Mouse (Mus musculus): Measurements from ENCODE around the gene Cfap99. TPM values are rescaled to one million over a fixed set of nuclear protein-coding genes. Genes with fewer than 3 reads are reported as not detected.

The Cfap99 gene
- polyA plus RNA-seq, 1 experiment from 2014 or later: not detected

DNA sequence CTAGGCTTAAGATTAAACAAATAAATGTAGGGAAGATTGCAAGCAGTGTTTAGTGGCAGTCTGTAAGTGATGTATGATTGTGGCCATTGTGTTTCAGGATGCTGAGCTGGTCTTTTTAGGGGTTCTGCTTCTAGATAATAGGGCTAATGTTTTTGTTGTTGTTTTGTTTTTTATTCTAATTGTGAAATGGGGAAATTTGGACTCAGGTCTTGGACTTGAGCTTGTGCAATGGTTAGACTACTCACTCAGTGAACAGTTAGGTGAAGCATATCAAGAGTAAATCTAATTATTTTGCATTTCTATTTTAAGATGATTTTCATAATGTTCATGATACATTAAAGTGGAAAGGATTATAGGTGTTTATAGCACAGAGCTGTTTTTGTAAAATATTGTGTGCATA is 84.1 kb downstream of the Cfap99 start:
- no peak overlapping the region for H3K9ac ChIP-seq (replicated peaks; ENCODE audit: low read length)
- H3K4me2 ChIP-seq (replicated peaks; ENCODE audit: low read depth, low read length): no peak overlapping the region
- H3K9me3 ChIP-seq (ENCODE audit: low read length): no peaks in the 10 kb centered on the region
- H3K4me3 ChIP-seq (ENCODE audit: low read length): no peak overlapping the region
- no peaks in the 10 kb centered on the region for H3K27me3 ChIP-seq (ENCODE audit: insufficient read depth, low read length)
- no peak for ATAC-seq (ENCODE audit: low FRiP score, low TSS enrichment)
- H3K27ac ChIP-seq (ENCODE audit: low read length): no peak overlapping the region
- H3K4me1 ChIP-seq (ENCODE audit: insufficient read depth, low read length): peaks cover 21% of the 10 kb centered on the region
- H3K36me3 ChIP-seq (ENCODE audit: insufficient read depth, low read length): no peaks in the 10 kb centered on the region

Other genes starting within 250 kb of the Cfap99 start
- 0.45 and 1.2 TPM in 2 replicates for gene Poln, start 119.2 kb upstream of the Cfap99 start, polyA plus RNA-seq (2015; fragmentation: Nextera tagmentation; extraction: Ambion mirVana)
- 33.7 and 36.0 TPM in 2 replicates for gene Haus3, start 119.1 kb upstream of the Cfap99 start, polyA plus RNA-seq (2015; fragmentation: Nextera tagmentation; extraction: Ambion mirVana)
- gene Mxd4, start 100.9 kb upstream of the Cfap99 start, polyA plus RNA-seq (2015; fragmentation: Nextera tagmentation; extraction: Ambion mirVana): 50.2 and 50.9 TPM in 2 replicates
- 0.21 and 0.34 TPM in 2 replicates for gene Zfyve28, start 151 bp upstream of the Cfap99 start, polyA plus RNA-seq (2015; fragmentation: Nextera tagmentation; extraction: Ambion mirVana)
- gene Rnf4, start 47.7 kb downstream of the Cfap99 start, polyA plus RNA-seq (2015; fragmentation: Nextera tagmentation; extraction: Ambion mirVana): 192 and 196 TPM in 2 replicates
- gene Fam193a, start 81.3 kb downstream of the Cfap99 start, polyA plus RNA-seq (2015; fragmentation: Nextera tagmentation; extraction: Ambion mirVana): 10.1 and 11.4 TPM in 2 replicates
- 22.6 and 25.0 TPM in 2 replicates for gene Tnip2, start 225.4 kb downstream of the Cfap99 start, polyA plus RNA-seq (2015; fragmentation: Nextera tagmentation; extraction: Ambion mirVana)
- 5.6 and 9.5 TPM in 2 replicates for gene Sh3bp2, start 237.2 kb downstream of the Cfap99 start, polyA plus RNA-seq (2015; fragmentation: Nextera tagmentation; extraction: Ambion mirVana)